Mouse (Mus musculus) stomach, embryonic 15.5 days (tissue): ENCODE data around the gene Foxa2. TPM values are rescaled to one million over a fixed set of nuclear protein-coding genes. Genes with fewer than 3 reads are reported as not detected.

Experiments
- microRNA-seq: library from miRNA; unstranded; fragments of <30 nt; microRNA quantifications from one replicate; pipeline ENCODE4, GENCODE M21; 2016
- polyA plus RNA-seq: library from polyadenylated mRNA; unstranded; fragments of >200 nt; fragmentation: Nextera tagmentation; extraction: Ambion mirVana; gene quantifications from 2 replicates; pipeline ENCODE4 v1.2.1, GENCODE M21; 2015

Gene Foxa2
- polyA plus RNA-seq, 1 experiment from 2014 or later: 13.0 TPM

Small RNAs within 50 kb of the gene (microRNA-seq; reads per million reads assigned to microRNA genes)
- gene Gm27420: not detected
